Mouse (Mus musculus): ENCODE data around the gene Polh. TPM values are rescaled to one million over a fixed set of nuclear protein-coding genes. Genes with fewer than 3 reads are reported as not detected.
A peak's percentile ranks its signal among the peaks of the same experiment; 100 is the strongest.

Gene Polh
- polyA plus RNA-seq, 1 experiment: 10.8 TPM

GRCm38 (mm10) chr17:46157131-46157530 lies 45.3 kb downstream of the Polh start:
- no peak for TF ChIP-seq POLR2A (IDR thresholded peaks at IDR 0.05; ENCODE audit: borderline replicate concordance, extremely low read depth, insufficient read depth, insufficient read length, poor library complexity, severe bottlenecking)
- no peak for TF ChIP-seq CTCF (IDR thresholded peaks at IDR 0.05; ENCODE audit: borderline replicate concordance, extremely low read depth, insufficient read depth, insufficient read length)

DNA sequence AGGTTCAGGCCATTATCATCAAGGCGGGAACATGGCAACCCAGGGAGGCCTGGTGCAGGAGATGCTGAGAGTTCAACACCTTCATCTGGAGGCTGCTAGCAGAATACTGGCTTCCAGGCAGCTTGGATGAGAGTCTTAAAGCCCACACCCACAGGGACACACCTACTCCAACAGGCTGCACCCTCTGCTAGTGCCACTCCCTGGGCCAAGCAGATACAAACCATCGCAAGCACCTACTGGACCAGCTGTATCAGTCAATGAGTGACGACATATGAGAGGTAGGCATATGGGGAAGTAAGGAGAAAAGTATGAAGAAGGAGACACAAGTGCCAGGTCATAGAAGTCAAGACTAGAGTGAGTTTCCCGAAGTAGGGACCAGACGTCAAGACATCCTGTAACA lies 45.8 kb downstream of the Polh start:
- TF ChIP-seq CTCF (IDR thresholded peaks at IDR 0.05; ENCODE audit: borderline replicate concordance, extremely low read depth, insufficient read depth, insufficient read length): no peak
- no peak for TF ChIP-seq POLR2A (IDR thresholded peaks at IDR 0.05; ENCODE audit: borderline replicate concordance, extremely low read depth, insufficient read depth, insufficient read length, poor library complexity, severe bottlenecking)
- no peak for DNase-seq (ENCODE audit: low read depth)

More at GRCm38 (mm10) chr17:46157131-46157530, 45.3 kb downstream of the Polh start:
- DNase-seq (ENCODE audit: low read depth): no peak

GRCm38 (mm10) chr17:46154336-46154735 lies 48.1 kb downstream of the Polh start:
- TF ChIP-seq CTCF (IDR thresholded peaks at IDR 0.05; ENCODE audit: borderline replicate concordance, extremely low read depth, insufficient read depth, insufficient read length) (no peak), POLR2A (IDR thresholded peaks at IDR 0.05; ENCODE audit: borderline replicate concordance, extremely low read depth, insufficient read depth, insufficient read length, poor library complexity, severe bottlenecking) (no peak)
- no peak for DNase-seq (ENCODE audit: low read depth)

- peak; percentile 98 for DNase-seq (ENCODE audit: low read depth)
- TF ChIP-seq POLR2A (IDR thresholded peaks at IDR 0.05; ENCODE audit: borderline replicate concordance, extremely low read depth, insufficient read depth, insufficient read length, poor library complexity, severe bottlenecking) (peak; percentile 65; the same call in 1 of the 2 replicates), CTCF (IDR thresholded peaks at IDR 0.05; ENCODE audit: borderline replicate concordance, extremely low read depth, insufficient read depth, insufficient read length) (no peak)
These were observed 49.3 kb downstream of the Polh start, which contains the start of gene Mad2l1bp for GRCm38 (mm10) chr17:46152847-46153782. Gene Mad2l1bp (minus strand): TSS chr17:46153553.

- DNase-seq (ENCODE audit: low read depth): peak; percentile 92
- 0 out of 2 replicates have a peak, but pooled peaks have one; percentile 15 for TF ChIP-seq POLR2A (IDR thresholded peaks at IDR 0.05; ENCODE audit: borderline replicate concordance, extremely low read depth, insufficient read depth, insufficient read length, poor library complexity, severe bottlenecking)
- no peak for TF ChIP-seq CTCF (IDR thresholded peaks at IDR 0.05; ENCODE audit: borderline replicate concordance, extremely low read depth, insufficient read depth, insufficient read length)
These were observed 58.6 kb downstream of the Polh start, which contains the start of gene Rsph9 for GRCm38 (mm10) chr17:46143578-46144423. Gene Rsph9 (minus strand): TSS chr17:46144216.

DNA sequence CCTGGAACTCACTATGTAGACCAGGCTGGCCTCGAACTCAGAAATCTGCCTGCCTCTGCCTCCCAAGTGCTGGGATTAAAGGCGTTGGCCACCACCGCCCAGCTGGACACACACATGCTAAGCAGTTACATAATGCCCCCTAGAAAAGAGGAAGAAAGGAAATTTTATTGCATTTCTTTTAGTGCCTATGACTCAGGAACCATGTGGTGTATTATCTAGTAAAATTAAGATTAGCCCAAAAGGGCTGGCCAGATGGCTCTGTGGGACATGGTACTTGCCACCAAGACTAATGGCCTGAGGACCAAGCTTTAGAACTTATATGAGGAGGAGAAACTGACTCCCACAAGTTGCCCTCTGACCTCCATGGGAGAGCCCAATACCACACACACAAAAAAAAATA lies 62.6 kb downstream of the Polh start:
- DNase-seq (ENCODE audit: low read depth): no peak
- TF ChIP-seq CTCF (IDR thresholded peaks at IDR 0.05; ENCODE audit: borderline replicate concordance, extremely low read depth, insufficient read depth, insufficient read length) (no peak), POLR2A (IDR thresholded peaks at IDR 0.05; ENCODE audit: borderline replicate concordance, extremely low read depth, insufficient read depth, insufficient read length, poor library complexity, severe bottlenecking) (no peak)

- TF ChIP-seq POLR2A (IDR thresholded peaks at IDR 0.05; ENCODE audit: borderline replicate concordance, extremely low read depth, insufficient read depth, insufficient read length, poor library complexity, severe bottlenecking): no peak
- TF ChIP-seq CTCF (IDR thresholded peaks at IDR 0.05; ENCODE audit: borderline replicate concordance, extremely low read depth, insufficient read depth, insufficient read length): no peak
- no peak for DNase-seq (ENCODE audit: low read depth)
These were observed 63.7 kb downstream of the Polh start for GRCm38 (mm10) chr17:46138563-46139236.

- TF ChIP-seq POLR2A (IDR thresholded peaks at IDR 0.05; ENCODE audit: borderline replicate concordance, extremely low read depth, insufficient read depth, insufficient read length, poor library complexity, severe bottlenecking) (no peak), CTCF (IDR thresholded peaks at IDR 0.05; ENCODE audit: borderline replicate concordance, extremely low read depth, insufficient read depth, insufficient read length) (no peak)
- no peak for DNase-seq (ENCODE audit: low read depth)
These were observed 69.6 kb downstream of the Polh start for GRCm38 (mm10) chr17:46132862-46133261.

DNA sequence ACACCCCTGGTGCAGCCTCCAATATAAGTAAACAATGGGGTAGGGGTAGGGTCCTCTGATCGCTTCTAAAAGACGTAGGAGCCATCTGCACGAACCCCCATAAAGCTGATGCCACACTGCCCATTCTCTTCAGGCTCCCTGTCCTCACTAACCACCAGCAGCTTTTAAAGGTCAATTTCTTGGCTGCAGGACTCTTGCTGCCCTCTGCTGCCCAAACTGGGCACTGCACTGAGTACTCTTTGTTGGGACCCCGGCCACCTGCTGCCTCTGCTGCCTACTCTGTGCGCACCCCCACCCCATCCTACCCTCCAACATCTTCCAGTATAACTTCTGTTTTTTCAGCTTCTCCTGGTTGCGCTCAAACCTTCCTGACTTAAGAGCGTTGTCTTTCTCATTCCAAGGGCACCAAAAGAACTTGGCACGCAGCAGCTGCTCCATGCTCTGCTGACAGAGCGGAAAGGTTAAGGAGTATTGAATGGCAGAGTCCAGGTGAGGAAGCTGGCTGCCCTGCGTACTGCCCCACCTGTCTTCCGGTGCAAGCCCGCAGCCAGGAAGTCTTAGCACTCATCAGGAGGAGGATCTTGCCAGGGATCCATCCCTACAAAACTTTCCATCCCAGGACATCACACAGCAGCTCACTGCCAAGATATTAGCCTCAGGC lies 70.3 kb downstream of the Polh start:
- peak; percentile 76 for DNase-seq (ENCODE audit: low read depth)
- TF ChIP-seq POLR2A (IDR thresholded peaks at IDR 0.05; ENCODE audit: borderline replicate concordance, extremely low read depth, insufficient read depth, insufficient read length, poor library complexity, severe bottlenecking) (no peak), CTCF (IDR thresholded peaks at IDR 0.05; ENCODE audit: borderline replicate concordance, extremely low read depth, insufficient read depth, insufficient read length) (peak; percentile 91)
